Mouse (Mus musculus) kidney, embryonic 16.5 days (tissue): ENCODE measurements around the gene Atmin. TPM values are rescaled to one million over a fixed set of nuclear protein-coding genes. Genes with fewer than 3 reads are reported as not detected.
A peak's percentile ranks its signal among the peaks of the same experiment; 100 is the strongest.

ENCODE experiments used
- ATAC-seq: fragments of 200-750 bp; cut with Nextera tagmentation; 2 replicates; pipeline ENCODE4 v1.8.0; 2017; ENCODE audit warnings: moderate TSS enrichment; ENCODE audit not compliant: low FRiP score, low TSS enrichment
- H3K27ac ChIP-seq: fragments of 300-500 bp; sonication (generic); 2 replicates; pipeline ENCODE4 v1.5.1; 2014; ENCODE audit warnings: low read length
- H3K27me3 ChIP-seq: fragments of 300-500 bp; sonication (generic); 2 replicates; pipeline ENCODE4 v1.6.1; 2014; ENCODE audit warnings: low read length, control low read depth, mixed read lengths; ENCODE audit not compliant: insufficient read depth
- H3K36me3 ChIP-seq: fragments of 300-500 bp; sonication (generic); 2 replicates; pipeline ENCODE4 v1.6.1; 2014; ENCODE audit warnings: low read length, control low read depth, mixed read lengths; ENCODE audit not compliant: insufficient read depth
- H3K4me1 ChIP-seq: fragments of 300-500 bp; sonication (generic); 2 replicates; pipeline ENCODE4 v1.6.1; 2014; ENCODE audit warnings: low read length, control low read depth, mixed read lengths; ENCODE audit not compliant: insufficient read depth
- H3K4me2 ChIP-seq: fragments of 300-500 bp; sonication (generic); replicated peaks from 2 replicates; pipeline ENCODE4 v1.6.1; 2014; ENCODE audit warnings: low read depth, low read length
- H3K4me3 ChIP-seq: fragments of 300-500 bp; sonication (generic); 2 replicates; pipeline ENCODE4 v1.5.1; 2014; ENCODE audit warnings: mild to moderate bottlenecking, low read length
- H3K9ac ChIP-seq: fragments of 300-500 bp; sonication (generic); replicated peaks from 2 replicates; pipeline ENCODE4 v1.6.1; 2014; ENCODE audit warnings: low read length
- H3K9me3 ChIP-seq: fragments of 300-500 bp; sonication (generic); 2 replicates; pipeline ENCODE4 v1.6.1; 2016; ENCODE audit warnings: low read length, control low read depth
- WGBS: fragments of 180-500 bp; shearing (Covaris S2); extraction: QIAGEN DNeasy Blood & Tissue Kit; methylation state at CpG from one replicate; pipeline ENCODE4 v1.1.7; 2014; 5-methylcytosine and 5-hydroxymethylcytosine counted together
- polyA plus RNA-seq: library from polyadenylated mRNA; unstranded; fragments of >200 nt; fragmentation: Nextera tagmentation; extraction: Ambion mirVana; gene quantifications from 2 replicates; pipeline ENCODE4 v1.2.1, GENCODE M21; 2015

Atmin gene
- 12.0 and 12.9 TPM in 2 replicates for polyA plus RNA-seq

GRCm38 (mm10) chr8:116943161-116943554 lies at the start of gene Atmin:
Atmin (plus strand) TSS chr8:116943393.
- peak within 1 kb of the TSS; percentile 91 for H3K9ac ChIP-seq
- under 1% methylated on average over 46 of the region's 46 CpGs for WGBS
- peak; percentile 92 for ATAC-seq
- H3K36me3 ChIP-seq, result 0 out of 2 replicates have a peak, but pooled peaks cover 10% of the 10 kb centered on the region
- no peaks in the 10 kb centered on the region for H3K27me3 ChIP-seq
- H3K4me2 ChIP-seq, result peak within 1 kb of the TSS; percentile 91
- no peak within 1 kb of the TSS for H3K27ac ChIP-seq
- no peaks in the 10 kb centered on the region for H3K9me3 ChIP-seq
- peak within 1 kb of the TSS; percentile 89 for H3K4me3 ChIP-seq
- H3K4me1 ChIP-seq, result peaks cover 17% of the 10 kb centered on the region

DNA sequence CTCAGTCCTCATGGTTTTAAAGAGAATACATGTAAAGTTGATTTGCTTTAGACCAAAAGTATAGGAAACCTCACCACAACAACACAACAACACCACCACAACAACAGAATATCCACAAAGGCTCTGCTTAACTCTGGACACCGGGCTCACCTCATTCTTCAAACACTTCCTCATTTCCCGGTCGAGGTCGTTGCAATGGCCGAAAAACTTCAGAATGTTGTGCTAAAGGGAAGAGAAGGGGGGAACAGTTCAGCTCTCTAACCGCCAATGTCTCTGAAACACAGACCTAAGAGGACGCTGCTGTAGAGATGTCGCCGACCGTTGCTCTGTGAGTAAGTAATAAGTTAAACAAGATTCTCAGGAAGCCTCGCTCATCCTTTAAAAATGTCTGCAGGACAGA lies 49.3 kb upstream of the Atmin start:
- 89% methylated on average over 11 of the region's 11 CpGs for WGBS
- Histone ChIP-seq H3K36me3 (peaks cover 24% of the 10 kb centered on the region), H3K4me2 (no peak overlapping the region), H3K27me3 (no peaks in the 10 kb centered on the region), H3K4me1 (no peaks in the 10 kb centered on the region), H3K4me3 (no peak overlapping the region), H3K9ac (no peak overlapping the region), H3K27ac (no peak overlapping the region), H3K9me3 (peaks cover 11% of the 10 kb centered on the region)
- no peak for ATAC-seq

- Histone ChIP-seq H3K36me3 (peaks cover 18% of the 10 kb centered on the region), H3K4me1 (no peaks in the 10 kb centered on the region), H3K4me3 (no peak overlapping the region), H3K27ac (no peak overlapping the region), H3K4me2 (no peak overlapping the region), H3K9ac (no peak overlapping the region), H3K9me3 (peaks cover 11% of the 10 kb centered on the region), H3K27me3 (no peaks in the 10 kb centered on the region)
- no peak for ATAC-seq
- WGBS, result 84% methylated on average over 6 of the region's 6 CpGs
Measured at GRCm38 (mm10) chr8:116895521-116895920, 47.7 kb upstream of the Atmin start.

GRCm38 (mm10) chr8:116904736-116905135 lies 38.5 kb upstream of the Atmin start:
- no peaks in the 10 kb centered on the region for H3K4me1 ChIP-seq
- H3K9ac ChIP-seq, result no peak overlapping the region
- no peak overlapping the region for H3K4me2 ChIP-seq
- ATAC-seq, result no peak
- no peak overlapping the region for H3K4me3 ChIP-seq
- 97% methylated on average over 4 of the region's 4 CpGs for WGBS
- 0 out of 2 replicates have a peak, but pooled peaks cover 7% of the 10 kb centered on the region for H3K9me3 ChIP-seq
- peaks cover 16% of the 10 kb centered on the region for H3K36me3 ChIP-seq
- no peaks in the 10 kb centered on the region for H3K27me3 ChIP-seq
- H3K27ac ChIP-seq, result no peak overlapping the region

DNA sequence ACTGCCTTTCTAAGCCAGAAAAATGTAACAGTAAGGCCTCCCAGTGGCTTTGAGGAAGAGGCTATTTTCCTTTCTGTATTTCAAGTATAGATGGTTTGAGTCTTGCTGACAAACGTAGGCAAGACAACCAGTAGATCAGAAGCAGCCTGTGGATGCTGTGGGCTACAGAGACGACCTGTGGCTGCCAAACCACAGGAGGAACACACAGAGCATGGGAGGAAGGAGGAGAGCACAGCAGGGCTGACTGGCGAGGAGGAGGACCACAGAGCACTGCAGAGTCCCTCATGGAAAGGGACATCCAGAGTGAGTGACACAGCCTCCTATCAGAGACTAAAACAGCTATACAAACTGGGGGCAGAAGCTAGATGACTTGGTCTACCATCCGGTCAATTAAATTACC lies 37.9 kb upstream of the Atmin start:
- H3K4me3 ChIP-seq, result no peak overlapping the region
- ATAC-seq, result no peak
- H3K9ac ChIP-seq, result no peak overlapping the region
- 83% methylated on average over 4 of the region's 4 CpGs for WGBS
- no peak overlapping the region for H3K27ac ChIP-seq
- H3K4me1 ChIP-seq, result no peaks in the 10 kb centered on the region
- no peak overlapping the region for H3K4me2 ChIP-seq
- H3K27me3 ChIP-seq, result no peaks in the 10 kb centered on the region
- 0 out of 2 replicates have a peak, but pooled peaks cover 7% of the 10 kb centered on the region for H3K9me3 ChIP-seq
- H3K36me3 ChIP-seq, result peaks cover 19% of the 10 kb centered on the region

GRCm38 (mm10) chr8:116905836-116906235 lies 37.4 kb upstream of the Atmin start:
- H3K4me2 ChIP-seq, result no peak overlapping the region
- H3K27ac ChIP-seq, result no peak overlapping the region
- 0 out of 2 replicates have a peak, but pooled peaks cover 7% of the 10 kb centered on the region for H3K9me3 ChIP-seq
- no peaks in the 10 kb centered on the region for H3K27me3 ChIP-seq
- H3K9ac ChIP-seq, result no peak overlapping the region
- H3K4me3 ChIP-seq, result no peak overlapping the region
- peaks cover 23% of the 10 kb centered on the region for H3K36me3 ChIP-seq
- WGBS, result 97% methylated on average over 4 of the region's 4 CpGs
- ATAC-seq, result no peak
- no peaks in the 10 kb centered on the region for H3K4me1 ChIP-seq

GRCm38 (mm10) chr8:116921005-116921336 lies 22.2 kb upstream of the Atmin start:
- peaks cover 11% of the 10 kb centered on the region for H3K4me1 ChIP-seq
- H3K9me3 ChIP-seq, result no peaks in the 10 kb centered on the region
- no peaks in the 10 kb centered on the region for H3K27me3 ChIP-seq
- ATAC-seq, result peak; percentile 75
- peak overlapping the region; percentile 81 for H3K4me2 ChIP-seq
- H3K36me3 ChIP-seq, result peaks cover 6% of the 10 kb centered on the region
- WGBS, result 0% methylated on average over 22 of the region's 22 CpGs
- peak overlapping the region; percentile 79 for H3K4me3 ChIP-seq
- peak overlapping the region; percentile 84 for H3K27ac ChIP-seq
- peak overlapping the region; percentile 80 for H3K9ac ChIP-seq

DNA sequence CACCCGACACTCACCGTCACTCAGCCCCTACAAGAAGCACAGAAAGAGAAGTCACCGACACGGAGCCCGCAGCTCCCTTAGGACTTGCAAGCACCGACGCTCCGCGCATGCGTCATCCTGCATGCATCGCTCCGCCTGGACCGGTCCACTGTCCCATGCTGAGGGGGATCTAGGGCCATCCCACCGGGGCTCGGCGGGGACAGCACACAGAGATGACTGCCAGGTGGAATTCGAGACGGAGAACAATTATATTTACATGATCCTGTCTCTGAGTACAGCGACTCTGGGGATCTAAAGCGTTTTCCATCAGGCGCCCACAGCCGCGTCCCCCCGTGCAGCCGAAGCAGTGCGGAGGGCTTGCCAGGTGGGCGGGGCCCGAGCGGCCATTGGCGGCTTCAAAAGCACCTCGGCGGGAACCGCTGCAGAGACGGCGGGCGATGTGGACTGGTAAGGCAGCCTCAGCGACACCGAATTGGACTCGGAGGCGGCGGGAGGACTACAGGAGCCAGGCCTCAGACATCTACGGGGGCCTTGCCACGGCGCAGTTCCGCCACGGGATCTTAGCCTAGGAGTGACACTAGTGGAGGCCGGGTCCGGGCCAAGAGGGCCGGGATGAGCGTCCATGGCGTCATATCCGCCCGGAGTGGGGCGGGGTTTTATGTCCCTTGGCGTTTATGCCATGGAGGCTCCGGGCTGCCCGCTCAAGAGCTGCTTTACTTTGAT lies 21.7 kb upstream of the Atmin start, which contains the start of the genes Cmc2 and Cenpn:
Gene Cmc2, minus strand, starts transcription at position 119 of the 723 bp plus-strand sequence.
Gene Cenpn, plus strand, starts transcription at position 394 of the 723 bp plus-strand sequence.
- peak within 1 kb of the TSS; percentile 81 for H3K4me2 ChIP-seq
- no peaks in the 10 kb centered on the region for H3K9me3 ChIP-seq
- H3K27me3 ChIP-seq, result no peaks in the 10 kb centered on the region
- peak within 1 kb of the TSS; percentile 79 for H3K4me3 ChIP-seq
- peak within 1 kb of the TSS; percentile 84 for H3K27ac ChIP-seq
- peak; percentile 97 for ATAC-seq
- peaks cover 6% of the 10 kb centered on the region; the same call in 1 of the 2 replicates for H3K36me3 ChIP-seq
- peak within 1 kb of the TSS; percentile 80 for H3K9ac ChIP-seq
- H3K4me1 ChIP-seq, result peaks cover 11% of the 10 kb centered on the region
- whole genome bisulfite sequencing, result under 1% methylated on average over 56 of the region's 57 CpGs

GRCm38 (mm10) chr8:116922060-116922757 lies 21.0 kb upstream of the Atmin start:
- peak overlapping the region; percentile 81 for H3K4me2 ChIP-seq
- peaks cover 11% of the 10 kb centered on the region for H3K4me1 ChIP-seq
- peak overlapping the region; percentile 84 for H3K27ac ChIP-seq
- H3K36me3 ChIP-seq, result peaks cover 8% of the 10 kb centered on the region; the same call in 1 of the 2 replicates
- ATAC-seq, result no peak
- no peaks in the 10 kb centered on the region for H3K9me3 ChIP-seq
- no peaks in the 10 kb centered on the region for H3K27me3 ChIP-seq
- H3K4me3 ChIP-seq, result peak overlapping the region; percentile 79
- 24% methylated on average over 17 of the region's 17 CpGs for WGBS
- H3K9ac ChIP-seq, result peak overlapping the region; percentile 80

DNA sequence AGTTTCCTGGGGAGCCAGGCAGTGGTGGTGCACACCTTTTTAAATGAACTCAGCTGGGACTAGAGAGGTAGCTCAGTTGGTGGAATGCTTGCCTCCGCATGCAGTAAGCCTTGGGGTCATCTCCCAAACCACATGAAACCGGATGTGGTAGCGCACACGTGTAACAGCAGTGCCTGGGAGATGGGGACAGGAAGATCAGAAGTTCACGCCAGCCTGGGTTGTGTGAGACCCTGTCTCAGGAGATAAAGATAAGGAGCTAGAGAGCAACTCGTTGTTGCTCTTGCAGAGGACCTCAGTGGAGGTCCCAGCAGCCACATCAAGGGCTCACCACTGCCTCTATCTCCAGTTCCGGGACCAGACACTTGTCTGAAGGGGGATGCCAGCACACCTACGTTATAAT lies 19.7 kb upstream of the Atmin start:
- Histone ChIP-seq H3K4me2 (no peak overlapping the region), H3K27me3 (no peaks in the 10 kb centered on the region), H3K27ac (no peak overlapping the region), H3K4me1 (peaks cover 11% of the 10 kb centered on the region), H3K36me3 (peaks cover 19% of the 10 kb centered on the region), H3K9ac (no peak overlapping the region), H3K4me3 (no peak overlapping the region), H3K9me3 (no peaks in the 10 kb centered on the region)
- 89% methylated on average over 8 of the region's 8 CpGs for WGBS
- ATAC-seq, result no peak
